Mouse (Mus musculus): ENCODE results near the gene Zic1.

Gene Zic1

DNA sequence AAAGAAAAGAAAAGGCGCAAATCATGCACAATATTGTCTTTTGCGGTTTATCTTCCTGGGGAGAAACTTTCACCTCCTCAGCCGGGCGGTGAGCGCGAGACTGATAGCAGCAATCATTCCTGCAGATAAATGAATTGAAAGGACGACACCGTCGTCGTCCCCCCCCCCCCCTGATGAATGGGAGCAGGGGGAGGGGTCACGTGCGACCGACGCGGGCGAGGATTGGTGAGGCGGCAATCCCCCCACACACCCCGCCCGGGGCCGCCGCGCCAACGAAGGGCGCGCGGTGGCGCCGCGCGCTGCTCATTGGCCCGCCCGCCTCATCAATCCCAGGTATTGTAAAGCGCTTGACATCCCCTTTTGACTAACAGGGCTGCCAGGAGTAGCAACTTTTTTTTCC, at the start of gene Zic1:
Gene Zic1 (minus strand): TSS at position 147 of the 400 bp plus-strand sequence.
- no peak for DNase-seq (ENCODE audit: low spot score in 2 of 2)

DNA sequence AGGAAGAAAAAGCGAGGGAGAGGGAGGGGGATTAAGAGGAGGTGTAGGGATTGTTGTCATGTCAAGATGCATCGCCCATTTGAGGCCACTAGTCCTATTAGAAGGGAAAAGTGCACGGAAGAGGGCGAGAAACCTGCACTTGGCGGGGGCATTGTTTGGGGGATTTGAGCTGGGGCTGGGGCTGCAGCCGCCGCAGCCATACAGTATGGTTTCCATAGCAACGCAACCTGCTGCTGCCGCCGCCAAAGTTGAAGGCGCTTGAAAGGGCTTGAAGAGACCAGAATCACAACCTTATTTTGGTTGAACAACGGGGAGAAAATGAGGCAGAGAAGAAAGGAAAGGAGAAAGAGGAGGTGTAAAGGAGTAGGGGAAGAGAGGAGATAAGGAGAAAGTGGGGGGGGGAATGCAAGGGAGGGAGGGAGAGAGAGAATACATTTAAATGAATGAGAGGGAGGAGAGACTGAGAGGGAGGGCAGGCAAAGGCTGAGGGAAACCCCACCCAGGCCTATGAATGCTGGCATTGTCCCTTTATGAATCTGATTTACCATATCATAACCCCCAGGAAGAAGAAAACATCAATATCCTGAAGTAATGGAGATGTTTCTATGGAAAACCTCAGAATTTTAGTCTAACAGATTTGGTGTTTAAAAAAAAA, 48.5 kb upstream of the Zic1 start:
- no peak for DNase-seq (ENCODE audit: low spot score in 2 of 2)

DNA sequence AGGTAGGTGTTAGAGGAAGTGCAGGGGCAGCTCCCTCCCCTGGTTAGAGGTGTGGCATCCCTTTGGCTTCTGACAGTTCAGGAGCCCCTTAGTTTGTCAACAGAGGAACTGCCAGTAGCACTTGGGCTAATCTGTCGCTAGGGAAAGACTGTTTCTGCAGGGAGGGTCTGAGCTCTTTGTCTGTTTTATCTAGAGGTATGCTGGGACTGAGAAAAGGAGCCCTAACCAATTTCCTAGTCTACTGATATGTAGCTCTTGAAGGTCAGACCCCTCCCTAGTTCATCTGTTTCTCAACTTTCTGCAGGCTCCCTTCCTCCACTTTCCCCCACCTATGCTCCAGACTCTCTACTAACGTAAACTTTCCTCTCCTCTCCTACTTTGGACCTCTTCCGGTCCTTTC, 44.2 kb upstream of the Zic1 start:
- no peak for DNase-seq (ENCODE audit: low spot score in 2 of 2)

DNA sequence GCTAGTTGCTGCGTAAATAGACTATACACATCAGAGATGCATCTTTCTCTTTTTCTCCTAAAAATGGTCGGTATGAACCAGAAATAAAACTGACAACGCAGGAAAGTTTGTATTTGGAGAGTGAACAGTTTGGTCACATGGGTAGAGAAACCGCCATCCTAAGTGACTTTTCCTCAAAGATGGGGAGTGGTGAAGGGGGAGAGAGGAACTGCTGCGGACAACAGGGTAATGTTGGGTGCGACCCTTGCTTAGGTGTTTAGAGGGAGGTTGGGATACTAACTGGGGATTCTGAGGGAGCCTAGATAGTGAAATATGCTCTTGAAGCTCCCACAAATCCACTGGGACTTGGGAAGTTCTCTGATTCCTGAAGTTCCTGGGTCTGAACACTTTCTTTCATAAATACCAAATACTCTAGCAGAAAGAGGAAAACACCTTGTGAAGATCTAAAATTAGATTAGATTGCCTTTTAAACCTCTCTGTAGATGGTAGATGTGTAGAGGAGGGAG, 40.7 kb upstream of the Zic1 start:
- DNase-seq (ENCODE audit: low spot score in 2 of 2), result no peak

DNA sequence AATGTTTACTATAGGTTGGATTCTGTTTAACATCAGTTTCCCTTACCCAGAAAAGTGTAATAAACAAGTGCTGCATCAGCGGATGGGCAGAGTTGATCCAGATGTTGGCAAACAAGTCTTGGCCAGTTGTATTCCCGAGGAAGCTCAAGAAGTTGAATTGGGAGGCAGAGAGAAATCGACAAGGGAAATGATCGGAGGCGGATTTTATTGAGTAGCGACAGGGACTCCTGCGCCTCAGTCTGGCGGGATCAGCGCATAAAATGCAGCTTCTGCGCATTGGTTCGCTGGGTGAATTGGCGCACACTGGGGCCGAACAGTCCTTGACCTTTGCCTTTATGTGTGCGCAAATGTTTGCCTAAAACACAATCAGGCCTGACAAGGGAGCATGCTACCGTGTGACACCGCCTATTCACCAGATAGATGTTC, 40.2 kb upstream of the Zic1 start:
- DNase-seq (ENCODE audit: low spot score in 2 of 2), result no peak

DNA sequence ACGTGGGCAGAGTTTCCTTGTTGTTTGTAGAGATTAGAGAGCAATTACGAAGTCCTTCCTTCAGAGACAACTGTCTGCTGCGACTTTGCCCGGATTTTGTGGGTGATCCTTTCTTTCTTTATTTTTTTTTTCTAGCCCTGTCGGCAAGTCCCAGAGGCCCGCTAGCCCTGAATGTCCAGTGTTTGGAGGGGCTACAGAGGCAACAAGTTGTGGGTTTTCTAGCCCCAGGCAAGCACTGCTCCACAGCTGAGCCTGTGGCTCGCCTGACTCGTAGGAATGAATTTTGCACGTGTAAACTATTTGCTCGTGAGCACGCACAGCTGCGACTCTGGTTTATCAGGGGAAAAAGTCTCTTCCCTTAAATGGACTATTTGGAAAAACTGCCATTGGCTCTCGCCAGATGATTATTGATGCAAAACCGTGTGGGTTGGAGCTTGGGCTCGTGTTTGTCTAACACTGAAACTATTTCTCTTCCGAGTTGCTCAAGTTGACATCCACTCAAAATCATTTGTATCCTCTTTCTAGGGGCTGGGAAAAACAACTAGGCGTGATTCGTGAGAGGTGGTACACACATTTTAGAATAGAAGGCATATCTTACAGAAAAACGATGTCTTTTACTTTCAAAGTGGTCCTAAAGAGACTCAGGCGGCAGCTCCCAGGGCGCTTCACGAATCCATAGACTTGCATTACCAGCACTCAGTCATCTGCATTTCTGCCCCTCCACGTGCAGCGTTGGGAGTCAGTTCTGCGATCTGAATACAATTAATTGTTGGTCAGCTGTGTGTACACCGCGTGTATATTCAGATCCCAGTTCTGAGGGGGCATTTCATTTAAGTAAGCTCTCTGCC, 39.5 kb upstream of the Zic1 start:
- no peak for DNase-seq (ENCODE audit: low spot score in 2 of 2)

DNA sequence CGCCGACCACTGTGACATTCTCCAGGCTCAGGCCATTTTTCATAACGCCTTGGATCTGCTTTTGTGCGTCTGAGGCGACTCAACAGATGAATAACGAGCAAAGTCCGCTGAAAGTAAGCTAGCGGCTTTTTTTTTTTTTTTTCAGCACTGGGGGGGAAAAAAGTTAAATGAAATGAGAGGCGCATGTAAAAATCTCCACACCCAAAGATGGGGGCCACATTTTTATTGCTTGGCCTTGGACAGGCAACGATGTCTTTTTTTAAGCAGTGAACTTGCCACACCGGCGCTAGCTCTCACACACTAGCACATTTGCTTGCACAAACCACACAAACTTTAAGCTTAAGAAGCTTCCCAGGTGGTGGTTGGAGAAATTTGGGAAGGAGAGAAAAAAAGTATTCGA, 38.6 kb upstream of the Zic1 start:
- DNase-seq (ENCODE audit: low spot score in 2 of 2), result no peak

DNA sequence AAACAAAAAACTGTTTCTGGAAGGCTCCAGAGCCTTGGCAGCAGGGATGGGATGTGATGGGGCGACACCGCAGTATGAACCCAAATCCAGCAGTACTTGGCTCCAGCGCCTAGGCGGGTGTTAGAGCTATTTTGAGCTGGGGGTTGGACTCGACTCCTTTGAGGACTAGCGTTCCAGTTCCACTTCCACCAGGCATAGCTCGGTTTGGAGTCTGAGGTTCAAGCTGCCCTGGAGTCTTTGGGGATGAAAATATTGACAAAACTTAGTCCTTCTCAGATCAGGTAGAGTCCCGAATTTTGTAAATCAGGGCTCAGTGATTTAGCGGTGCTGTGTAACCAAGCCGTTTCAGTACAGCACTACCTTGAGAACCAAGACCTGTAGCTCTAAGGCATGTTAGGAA, 35.9 kb upstream of the Zic1 start:
- DNase-seq (ENCODE audit: low spot score in 2 of 2), result no peak

DNA sequence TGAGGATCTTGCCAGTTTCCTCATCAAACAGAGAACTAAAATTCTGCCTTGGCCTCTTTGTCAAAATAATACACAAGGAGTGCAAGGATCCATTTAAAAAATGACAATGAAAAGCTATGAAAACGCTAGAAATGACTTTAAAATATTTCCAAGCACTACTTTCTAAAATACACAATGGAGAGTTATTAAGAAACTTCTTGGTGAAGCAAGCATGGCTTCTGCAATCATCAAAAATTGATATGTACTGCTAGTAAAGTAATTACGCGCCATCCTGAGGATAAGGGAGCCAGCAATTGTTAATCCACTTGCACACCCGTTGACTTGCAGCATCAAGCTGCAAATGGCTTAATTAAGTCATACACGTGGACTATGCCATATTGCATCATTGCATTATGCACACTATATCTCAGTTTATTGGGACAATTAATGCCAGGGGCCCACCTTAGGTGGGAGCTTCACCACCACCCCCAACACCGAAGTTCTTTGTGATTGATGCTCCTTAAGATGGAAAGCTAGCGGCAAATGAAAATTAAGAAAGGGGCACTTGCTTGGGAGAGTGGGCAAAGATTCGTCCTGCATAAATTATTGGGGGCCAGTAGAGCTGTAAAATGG, 35.0 kb upstream of the Zic1 start:
- DNase-seq (ENCODE audit: low spot score in 2 of 2), result no peak

DNA sequence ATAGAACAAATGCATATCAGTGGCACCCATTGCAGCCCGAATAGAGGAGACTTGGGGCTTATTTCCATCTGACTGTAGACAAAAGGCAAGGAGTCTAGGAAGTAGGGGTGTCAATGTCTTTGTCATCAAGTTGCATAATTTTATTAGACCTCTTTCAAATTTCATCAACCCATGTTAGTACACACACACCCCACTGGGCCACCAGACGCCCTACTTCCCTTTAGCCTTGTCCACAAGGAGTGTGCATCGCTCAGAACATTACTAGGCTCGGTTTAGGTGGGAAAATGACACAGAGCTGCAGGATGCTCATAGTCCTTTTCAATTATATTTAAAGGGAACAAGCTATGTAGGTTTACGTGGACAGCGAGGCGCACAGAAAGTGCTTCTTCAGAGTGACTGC, 34.4 kb upstream of the Zic1 start:
- DNase-seq (ENCODE audit: low spot score in 2 of 2), result no peak

DNA sequence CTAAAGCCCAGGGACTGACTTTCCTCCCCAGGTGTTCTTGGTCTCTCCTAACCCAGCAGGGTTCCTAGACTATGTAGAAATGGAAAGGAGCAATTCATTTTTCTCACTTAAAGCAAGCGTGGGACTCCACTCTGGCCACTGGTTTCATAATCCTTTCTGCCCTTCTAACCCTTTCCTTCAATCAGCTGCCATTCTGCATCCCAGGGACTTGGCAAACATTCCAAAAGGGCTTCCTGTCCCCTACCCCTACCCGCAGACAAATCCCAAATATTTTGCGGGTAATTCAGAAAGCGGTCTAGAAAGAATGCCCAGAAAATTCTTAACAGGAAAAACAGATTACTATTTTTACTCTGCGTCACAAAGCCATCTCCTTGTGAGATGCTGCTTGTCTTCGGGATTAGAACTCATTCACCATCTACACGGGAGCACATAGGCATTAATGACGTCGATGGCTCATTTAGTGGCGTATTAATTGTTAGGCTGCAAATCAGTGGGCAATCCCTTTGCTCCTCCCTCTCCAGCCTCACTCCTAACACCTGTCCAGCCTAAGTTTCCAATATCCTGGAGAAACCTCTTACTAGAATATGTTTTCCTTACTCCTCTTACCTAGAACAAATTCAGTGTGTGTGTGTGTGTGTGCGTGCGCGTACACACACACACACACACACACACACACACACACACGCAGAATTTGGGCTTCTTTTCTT, 29.6 kb upstream of the Zic1 start:
- DNase-seq (ENCODE audit: low spot score in 2 of 2), result no peak

DNA sequence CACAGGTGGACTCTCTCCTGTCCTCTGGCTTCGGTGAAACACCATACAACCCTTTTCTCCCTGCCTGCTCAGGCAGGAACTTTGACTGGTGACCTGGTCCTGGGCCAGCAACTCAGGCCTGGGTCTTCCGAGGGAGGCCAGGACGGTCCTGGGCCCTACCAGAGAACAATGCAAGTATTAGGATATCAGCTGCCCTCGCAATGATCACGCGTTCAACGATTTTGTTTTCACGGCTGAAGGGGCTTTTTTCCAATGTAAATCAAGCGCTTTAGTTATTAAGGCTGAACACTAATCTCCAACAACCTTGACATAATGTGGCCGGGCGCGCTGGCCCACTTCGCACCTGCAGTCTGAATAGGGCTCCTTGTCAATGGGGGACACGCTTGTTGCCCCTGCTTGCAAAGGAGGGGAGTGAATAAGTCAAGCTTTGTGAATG, 28.6 kb upstream of the Zic1 start:
- DNase-seq (ENCODE audit: low spot score in 2 of 2), result no peak

DNA sequence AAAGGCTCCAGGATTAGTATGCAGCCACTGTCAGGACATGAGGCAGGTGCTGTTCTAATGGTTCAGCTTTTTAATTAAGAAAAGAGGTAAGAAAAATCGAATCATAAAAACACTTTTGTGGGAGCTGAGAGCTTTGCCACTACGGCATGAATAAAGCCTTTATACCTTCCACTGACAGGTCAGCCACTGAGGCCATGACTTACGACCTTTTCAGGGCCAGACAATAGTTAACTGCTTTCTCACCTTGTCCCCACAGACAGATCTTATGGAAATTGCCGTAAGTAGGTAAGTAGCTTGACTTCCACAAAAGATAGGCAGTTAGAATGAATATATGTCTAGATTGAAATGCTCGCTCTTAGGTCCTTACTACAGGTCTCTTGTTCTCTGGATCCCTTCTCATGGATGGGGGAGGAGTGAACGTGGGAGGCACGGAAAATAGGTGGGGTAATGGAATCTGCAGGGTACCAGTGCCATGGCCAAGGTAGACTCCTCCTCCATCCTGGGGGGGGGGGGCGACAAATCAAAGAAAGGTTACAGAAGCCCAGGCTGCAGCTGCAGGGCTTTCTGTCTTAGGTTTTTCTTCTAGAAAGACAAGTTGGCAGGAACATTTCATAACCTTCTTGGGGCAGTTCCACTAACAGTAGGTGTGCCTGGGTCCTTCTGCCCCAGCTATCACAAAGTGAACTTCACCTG, 27.9 kb upstream of the Zic1 start:
- no peak for DNase-seq (ENCODE audit: low spot score in 2 of 2)

DNA sequence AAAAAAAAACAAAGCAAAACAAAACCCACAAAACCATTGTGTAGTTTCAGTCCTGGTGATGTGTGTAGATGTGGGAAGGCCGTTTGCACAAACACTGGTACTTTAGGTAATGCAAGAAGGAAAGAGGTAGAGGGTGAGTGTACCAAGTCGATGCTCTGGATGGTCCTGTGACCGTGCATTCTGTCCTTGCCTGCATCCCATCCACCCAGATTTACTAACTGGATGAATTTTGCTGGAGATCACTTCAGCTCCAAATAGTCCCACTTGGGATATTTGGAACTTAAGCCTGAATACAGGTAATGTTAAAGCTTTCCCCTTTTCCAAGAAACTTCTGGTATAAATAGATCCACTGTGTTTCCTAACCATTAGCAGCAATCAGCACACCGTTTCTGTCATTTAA, 22.6 kb upstream of the Zic1 start:
- DNase-seq (ENCODE audit: low spot score in 2 of 2), result no peak

DNA sequence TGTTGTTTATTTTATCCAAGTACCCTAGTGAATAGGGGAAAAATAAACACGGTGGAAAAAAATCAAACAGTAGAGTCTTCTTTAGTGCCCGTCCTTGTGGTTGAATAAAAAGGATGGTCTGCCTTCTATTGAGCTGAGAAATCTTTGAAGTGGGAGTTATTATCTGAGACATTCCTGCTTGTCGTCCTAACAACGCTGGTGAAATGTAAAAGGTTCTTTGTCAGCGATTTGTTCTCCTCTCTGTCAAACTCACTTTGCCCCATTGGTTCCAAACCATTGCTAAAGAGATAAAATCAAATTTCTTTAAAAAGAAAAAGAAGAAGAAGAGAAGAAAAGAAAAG, 22.1 kb upstream of the Zic1 start:
- no peak for DNase-seq (ENCODE audit: low spot score in 2 of 2)

DNA sequence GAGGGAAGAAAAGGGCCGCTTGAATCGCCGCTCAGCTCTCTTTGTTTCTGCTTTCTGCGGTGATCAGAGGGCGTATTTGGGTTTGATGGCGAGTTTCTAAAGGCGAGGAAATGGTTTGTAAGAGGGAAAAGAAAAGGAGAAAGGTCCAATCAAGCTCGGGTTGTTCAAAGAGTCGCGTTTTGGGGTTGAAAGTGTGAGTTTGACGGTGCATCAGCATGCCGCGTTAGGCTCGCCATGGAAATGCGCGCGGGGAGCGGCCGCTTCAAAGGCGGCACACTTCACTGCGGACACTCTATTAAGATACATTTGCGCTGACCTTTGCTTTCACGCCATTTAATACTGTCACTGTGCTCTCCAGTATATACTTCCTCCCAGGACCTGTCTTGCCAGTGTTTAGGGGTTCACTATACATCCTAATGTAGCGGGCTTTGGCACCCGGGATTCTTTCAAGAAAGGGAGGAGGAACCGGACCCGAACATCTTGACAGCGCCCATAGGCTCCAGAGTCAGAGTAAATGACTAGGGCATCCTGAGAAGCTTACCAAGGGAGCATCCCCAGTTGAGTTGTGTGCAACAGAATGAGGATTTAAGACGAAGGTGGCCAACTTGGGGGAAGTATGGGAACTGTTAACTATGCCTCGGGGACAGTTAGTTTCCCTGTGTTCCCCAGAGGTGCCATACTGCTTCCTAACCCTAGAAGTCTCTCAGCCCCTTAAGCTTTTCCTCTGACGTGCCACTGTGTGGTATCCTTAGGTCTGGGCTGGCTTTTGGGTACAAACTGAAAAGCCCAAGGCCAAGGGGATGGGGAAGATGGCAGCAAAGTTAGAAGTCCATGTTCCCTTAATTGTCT, 21.5 kb upstream of the Zic1 start:
- no peak for DNase-seq (ENCODE audit: low spot score in 2 of 2)

DNA sequence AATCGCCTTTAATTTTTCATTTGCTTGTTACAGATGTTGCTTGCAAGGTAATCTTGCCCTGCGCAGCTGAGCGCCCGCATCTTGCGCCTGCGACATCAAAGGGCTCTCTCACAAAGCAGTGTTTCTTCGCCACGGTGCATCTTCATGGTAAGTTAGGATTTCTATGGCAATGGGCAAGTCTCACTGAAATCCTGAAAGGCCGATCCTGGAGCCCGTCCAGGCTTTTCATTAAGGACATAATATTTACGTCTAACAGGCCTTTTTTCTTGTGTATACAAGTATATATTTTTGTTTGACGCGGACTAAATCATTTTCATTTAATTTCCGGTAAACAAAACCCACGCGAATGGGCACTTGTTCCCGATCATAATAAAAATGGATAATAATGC, 20.9 kb upstream of the Zic1 start:
- DNase-seq (ENCODE audit: low spot score in 2 of 2), result no peak

DNA sequence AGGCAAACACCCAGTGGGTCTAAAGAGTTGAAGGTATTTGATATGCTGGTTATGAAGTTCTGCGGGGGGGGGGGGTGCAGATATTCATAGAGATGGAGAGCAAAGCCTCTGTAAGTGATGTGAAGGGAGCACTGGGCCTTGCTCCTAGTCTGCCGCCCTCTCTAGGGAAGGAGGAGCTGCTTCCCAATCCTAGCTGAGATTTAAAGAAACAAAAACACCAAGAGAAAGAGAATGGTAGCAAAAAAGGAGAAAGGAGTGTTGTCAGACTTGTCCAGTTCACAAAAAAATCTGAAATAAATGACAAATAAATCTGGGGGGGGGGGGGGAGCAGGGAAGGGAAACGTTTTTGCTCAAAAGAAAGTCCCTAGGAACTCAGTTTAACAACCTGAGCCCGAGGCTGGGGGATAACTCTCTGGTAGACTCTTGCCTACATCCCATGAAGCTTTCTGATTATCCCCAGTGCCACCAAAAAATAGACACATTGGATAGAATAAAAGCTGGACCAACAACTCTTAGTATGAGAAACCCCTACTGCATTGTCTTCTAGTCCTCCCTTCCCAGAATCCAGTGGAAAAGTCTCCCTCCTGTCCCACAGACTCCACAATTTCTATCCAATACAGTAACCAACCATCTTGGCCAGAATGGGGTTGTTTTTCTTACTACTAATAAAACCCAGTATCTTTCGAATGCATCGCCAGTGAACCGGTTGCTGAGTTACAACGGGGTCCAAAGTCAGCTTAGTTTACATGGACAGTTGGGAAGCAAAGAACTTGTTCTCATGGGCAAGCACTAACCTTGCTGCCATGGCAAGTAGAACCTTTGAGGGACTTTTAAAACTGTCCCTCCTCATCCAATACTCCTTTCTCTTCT, 20.2 kb upstream of the Zic1 start:
- DNase-seq (ENCODE audit: low spot score in 2 of 2), result no peak

DNA sequence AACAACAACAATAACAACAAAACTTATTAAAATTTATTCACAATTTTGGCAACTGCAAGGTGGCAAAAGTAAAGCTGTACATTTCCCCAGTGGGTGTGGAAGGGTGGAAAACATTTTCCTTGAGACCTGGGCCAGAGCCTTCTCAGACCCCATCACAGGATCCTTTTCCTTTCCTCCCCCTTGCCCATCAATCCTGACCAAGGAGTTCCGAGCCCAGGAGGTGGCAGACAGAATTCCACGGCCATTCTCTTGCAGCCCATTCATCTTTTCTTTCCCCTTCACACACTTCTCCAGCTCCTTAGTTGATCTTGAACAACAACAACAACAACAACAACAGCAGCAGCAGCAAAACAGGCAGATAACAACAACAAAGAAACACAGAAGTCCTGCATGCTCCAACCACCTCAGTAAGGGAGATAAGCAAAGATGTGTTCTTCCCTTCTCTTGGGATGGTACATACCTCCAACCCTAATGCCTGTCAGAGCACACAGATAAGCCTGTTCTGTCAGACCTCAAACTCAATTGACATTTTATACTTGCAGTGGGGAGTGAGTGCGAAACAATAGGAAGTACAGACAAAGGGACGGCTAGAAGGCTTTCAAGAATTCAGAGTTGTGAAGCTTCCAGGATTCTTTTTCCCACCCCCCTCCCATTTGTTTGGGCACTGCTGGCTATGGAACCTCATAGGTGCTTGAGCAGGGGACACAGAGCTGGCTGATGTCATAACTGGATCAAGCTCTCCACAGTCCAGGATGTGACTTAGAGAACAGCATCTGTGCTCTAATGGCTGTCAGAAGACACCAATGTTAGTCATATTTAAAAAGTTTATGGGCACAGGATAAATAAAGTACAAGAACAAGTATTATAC, 19.3 kb upstream of the Zic1 start:
- no peak for DNase-seq (ENCODE audit: low spot score in 2 of 2)
